Mouse (Mus musculus) forebrain, postnatal 0 days (tissue): ENCODE data around the gene Megf8. TPM values are rescaled to one million over a fixed set of nuclear protein-coding genes. Genes with fewer than 3 reads are reported as not detected.

Source experiments
- ATAC-seq: fragments of 200-750 bp; cut with Nextera tagmentation; 2 replicates; pipeline ENCODE4 v1.8.0; 2017; ENCODE audit warnings: mild to moderate bottlenecking, moderate library complexity
- DNase-seq: peaks from one replicate; pipeline ENCODE4 v3.0.0-alpha.2; 2015
- H3K27ac ChIP-seq: fragments of 300-500 bp; sonication (generic); 2 replicates; pipeline ENCODE4 v1.5.1; 2014; ENCODE audit warnings: low read depth, mild to moderate bottlenecking, antibody characterized with exemption, low read length, moderate library complexity, mixed read lengths
- H3K27me3 ChIP-seq: fragments of 300-500 bp; sonication (generic); 2 replicates; pipeline ENCODE4 v1.6.1; 2014; ENCODE audit warnings: mild to moderate bottlenecking, low read length, mixed read lengths; ENCODE audit not compliant: insufficient read depth
- H3K36me3 ChIP-seq: fragments of 300-500 bp; sonication (generic); 2 replicates; pipeline ENCODE4 v1.6.1; 2014; ENCODE audit warnings: mild to moderate bottlenecking, moderate library complexity; ENCODE audit not compliant: insufficient read depth
- H3K4me1 ChIP-seq: fragments of 300-500 bp; sonication (generic); 2 replicates; pipeline ENCODE4 v1.6.1; 2014; ENCODE audit warnings: antibody characterized with exemption; ENCODE audit not compliant: insufficient read depth
- H3K4me2 ChIP-seq: fragments of 300-500 bp; sonication (generic); 2 replicates; pipeline ENCODE4 v1.6.1; 2014; ENCODE audit warnings: low read depth, mild to moderate bottlenecking, moderate library complexity
- H3K4me3 ChIP-seq: fragments of 300-500 bp; sonication (generic); 2 replicates; pipeline ENCODE4 v1.5.1; 2014; ENCODE audit warnings: low read depth, low read length, mixed read lengths
- H3K9ac ChIP-seq: fragments of 300-500 bp; sonication (generic); 2 replicates; pipeline ENCODE4 v1.6.1; 2014; ENCODE audit warnings: mild to moderate bottlenecking
- H3K9me3 ChIP-seq: fragments of 300-500 bp; sonication (generic); 2 replicates; pipeline ENCODE4 v1.6.1; 2016; ENCODE audit warnings: low read length
- CTCF ChIP-seq: sonication (generic); IDR thresholded peaks from 2 replicates; pipeline ENCODE4 v1.5.1; 2016; ENCODE audit warnings: antibody characterized with exemption, control low read depth, low read depth
- WGBS: fragments of 180-500 bp; shearing (Covaris S2); extraction: QIAGEN DNeasy Blood & Tissue Kit; methylation state at CpG from one replicate; pipeline ENCODE4 v1.1.7; 2014; 5-methylcytosine and 5-hydroxymethylcytosine counted together
- polyA plus RNA-seq: library from polyadenylated mRNA; unstranded; fragments of >200 nt; fragmentation: Nextera tagmentation; extraction: Ambion mirVana; gene quantifications from 2 replicates; pipeline ENCODE4 v1.2.1, GENCODE M21; 2015
- total RNA-seq: library from RNA; depleted of rRNA; stranded (reverse); fragments of >200 nt; gene quantifications from 2 replicates; pipeline ENCODE4 v1.2.3, GENCODE M21; 2014

The Megf8 gene
- total and polyA plus RNA-seq, 2 experiments from 2014 or later = 12.8 to 67.8 TPM

DNA sequence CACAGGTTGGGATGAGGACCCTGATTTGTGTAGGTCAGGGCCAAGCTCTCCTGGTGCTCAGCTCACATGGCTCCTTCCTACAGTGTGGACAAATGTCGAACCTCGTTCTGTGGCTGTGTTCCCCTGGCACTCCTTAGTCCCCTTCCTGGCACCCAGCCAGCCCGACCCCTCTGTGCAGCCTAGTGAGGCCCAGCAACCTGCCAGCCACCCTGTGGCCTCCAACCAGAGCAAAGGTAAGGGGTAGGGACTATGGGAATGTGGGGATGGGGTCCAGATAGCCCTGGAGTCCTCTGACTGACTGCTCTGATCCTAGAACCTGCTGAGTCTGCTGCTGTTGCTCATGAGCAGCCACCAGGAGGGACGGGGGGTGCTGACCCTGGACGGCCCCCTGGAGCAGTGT lies 32.2 kb upstream of the Megf8 start:
- Histone ChIP-seq H3K27ac (no peak overlapping the region), H3K4me3 (no peak overlapping the region), H3K9ac (no peak overlapping the region), H3K36me3 (peaks cover 51% of the 10 kb centered on the region), H3K4me2 (peak overlapping the region; percentile 94), H3K9me3 (no peaks in the 10 kb centered on the region), H3K4me1 (peaks cover 33% of the 10 kb centered on the region), H3K27me3 (no peaks in the 10 kb centered on the region)
- ATAC-seq (no peak), DNase-seq (no peak)
- WGBS = 45% methylated on average over 5 of the region's 5 CpGs
- no peak for TF ChIP-seq CTCF

DNA sequence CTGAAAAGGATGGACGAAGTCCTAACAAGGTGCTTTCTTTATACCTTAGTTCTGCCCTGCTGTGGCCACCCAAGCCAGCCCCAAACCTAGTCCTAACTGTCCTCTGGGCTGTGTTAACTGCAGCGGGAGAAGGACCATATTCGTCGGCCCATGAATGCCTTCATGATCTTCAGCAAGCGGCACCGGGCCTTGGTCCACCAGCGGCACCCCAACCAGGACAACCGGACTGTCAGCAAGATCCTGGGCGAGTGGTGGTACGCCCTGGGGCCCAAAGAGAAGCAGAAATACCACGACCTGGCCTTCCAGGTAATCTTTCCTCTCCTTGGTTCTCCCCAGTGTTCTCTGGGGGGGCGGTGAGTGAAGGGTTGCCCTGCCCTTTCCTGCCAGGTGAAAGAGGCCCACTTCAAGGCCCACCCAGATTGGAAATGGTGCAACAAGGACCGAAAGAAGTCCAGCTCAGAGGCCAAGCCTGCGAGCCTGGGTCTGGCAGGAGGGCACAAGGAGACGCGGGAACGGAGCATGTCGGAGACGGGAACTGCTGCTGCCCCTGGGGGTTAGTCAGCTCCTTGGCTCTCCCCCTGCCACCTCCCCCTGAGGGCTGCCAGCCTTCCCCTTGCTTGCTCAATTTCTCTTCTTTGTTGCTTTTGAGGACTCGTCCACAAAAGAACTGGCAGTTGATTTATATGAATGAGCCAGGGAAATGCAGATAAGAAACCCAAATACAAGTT lies 31.3 kb upstream of the Megf8 start:
- DNase-seq (no peak), ATAC-seq (no peak)
- no peaks in the 10 kb centered on the region for H3K9me3 ChIP-seq
- TF ChIP-seq CTCF = no peak
- no peaks in the 10 kb centered on the region for H3K27me3 ChIP-seq
- H3K4me1 ChIP-seq = peaks cover 24% of the 10 kb centered on the region
- no peak overlapping the region for H3K4me3 ChIP-seq
- no peak overlapping the region for H3K9ac ChIP-seq
- H3K27ac ChIP-seq = no peak overlapping the region
- 77% methylated on average over 20 of the region's 20 CpGs for WGBS
- peaks cover 61% of the 10 kb centered on the region for H3K36me3 ChIP-seq
- H3K4me2 ChIP-seq = no peak overlapping the region

DNA sequence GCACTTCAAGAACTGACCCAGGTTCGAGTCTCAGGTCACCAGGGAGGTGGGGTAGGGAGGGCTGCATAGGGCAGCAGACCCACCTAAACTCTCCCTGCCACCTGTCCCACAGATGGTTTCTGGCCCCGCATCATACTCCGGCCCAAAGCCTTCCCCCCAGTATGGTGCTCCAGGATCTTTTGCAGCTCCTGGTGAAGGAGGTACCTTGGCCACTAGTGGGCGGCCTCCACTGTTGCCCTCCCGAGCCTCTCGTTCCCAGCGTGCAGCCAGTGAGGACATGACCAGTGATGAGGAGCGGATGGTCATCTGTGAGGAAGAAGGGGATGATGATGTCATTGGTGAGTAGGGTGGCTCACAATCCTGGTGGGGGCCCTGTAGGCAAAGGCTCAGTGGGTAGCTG lies 30.0 kb upstream of the Megf8 start:
- H3K36me3 ChIP-seq = peaks cover 74% of the 10 kb centered on the region
- H3K9ac ChIP-seq = no peak overlapping the region
- no peak overlapping the region for H3K4me3 ChIP-seq
- peak; percentile 41 for TF ChIP-seq CTCF
- no peak for ATAC-seq
- no peak for DNase-seq
- peaks cover 15% of the 10 kb centered on the region for H3K4me1 ChIP-seq
- WGBS = 79% methylated on average over 8 of the region's 8 CpGs
- H3K9me3 ChIP-seq = no peaks in the 10 kb centered on the region
- no peak overlapping the region for H3K27ac ChIP-seq
- no peaks in the 10 kb centered on the region for H3K27me3 ChIP-seq
- no peak overlapping the region for H3K4me2 ChIP-seq

DNA sequence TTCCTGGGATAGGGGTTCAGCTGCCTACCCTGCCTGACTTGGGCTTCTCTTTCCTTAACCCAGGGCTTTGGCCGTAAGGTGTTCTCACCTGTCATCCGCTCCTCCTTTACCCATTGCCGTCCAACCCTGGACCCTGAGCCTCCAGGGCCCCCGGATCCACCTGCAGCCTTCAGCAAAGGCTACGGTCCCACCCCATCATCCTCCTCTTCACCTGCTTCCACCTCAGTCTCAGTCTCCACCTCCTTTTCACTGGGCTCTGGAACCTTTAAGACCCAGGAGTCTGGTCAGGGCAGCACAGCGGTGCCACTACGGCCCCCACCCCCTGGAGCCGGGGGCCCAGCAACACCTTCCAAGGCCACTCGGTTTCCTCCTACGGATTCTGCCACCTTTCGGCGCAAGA lies 29.0 kb upstream of the Megf8 start:
- no peak for TF ChIP-seq CTCF
- Histone ChIP-seq H3K27me3 (no peaks in the 10 kb centered on the region), H3K4me1 (peaks cover 15% of the 10 kb centered on the region), H3K27ac (no peak overlapping the region), H3K36me3 (peaks cover 84% of the 10 kb centered on the region), H3K4me2 (no peak overlapping the region), H3K9me3 (no peaks in the 10 kb centered on the region), H3K9ac (no peak overlapping the region), H3K4me3 (no peak overlapping the region)
- 91% methylated on average over 12 of the region's 12 CpGs for WGBS
- ATAC-seq = no peak
- no peak for DNase-seq

DNA sequence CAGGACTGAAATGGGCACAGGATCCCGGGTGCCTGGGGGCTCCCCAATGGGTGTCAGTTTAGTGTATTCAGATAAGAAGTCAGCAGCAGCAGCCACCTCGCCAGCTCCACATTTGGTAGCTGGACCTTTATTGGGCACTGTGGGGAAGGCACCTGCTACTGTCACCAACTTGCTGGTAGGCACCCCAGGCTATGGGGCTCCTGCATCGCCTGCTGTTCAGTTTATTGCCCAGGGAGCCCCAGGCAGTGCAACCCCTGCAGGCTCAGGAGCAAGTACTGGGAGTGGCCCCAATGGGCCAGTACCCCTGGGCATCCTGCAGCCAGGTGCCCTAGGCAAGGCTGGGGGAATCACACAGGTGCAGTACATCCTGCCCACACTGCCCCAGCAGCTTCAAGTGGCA lies 28.2 kb upstream of the Megf8 start:
- Histone ChIP-seq H3K9ac (no peak overlapping the region), H3K9me3 (no peaks in the 10 kb centered on the region), H3K4me1 (peaks cover 11% of the 10 kb centered on the region), H3K27me3 (no peaks in the 10 kb centered on the region), H3K4me3 (no peak overlapping the region), H3K27ac (no peak overlapping the region), H3K36me3 (peaks cover 91% of the 10 kb centered on the region), H3K4me2 (no peak overlapping the region)
- DNase-seq (no peak), ATAC-seq (no peak)
- no peak for TF ChIP-seq CTCF
- 90% methylated on average over 3 of the region's 3 CpGs for WGBS

DNA sequence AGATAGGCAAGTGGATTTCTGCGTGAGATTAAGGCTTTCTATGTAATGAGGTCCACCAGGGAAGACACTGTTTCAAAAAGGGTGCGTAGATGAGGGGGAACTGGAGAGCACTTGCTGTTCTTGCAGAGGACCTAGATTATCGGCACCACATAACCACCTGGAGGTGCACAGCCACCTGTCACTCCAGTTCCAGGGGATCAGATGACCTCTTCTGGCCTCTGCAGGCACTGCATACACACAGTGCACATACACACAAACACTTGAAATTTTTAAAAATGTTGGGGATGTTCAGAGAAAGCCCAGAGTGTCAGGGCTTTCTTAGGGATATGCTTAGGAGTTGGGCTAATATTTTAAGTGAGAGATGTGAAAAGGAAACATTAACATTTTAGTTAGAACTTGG lies 27.0 kb upstream of the Megf8 start:
- 96% methylated on average over 3 of the region's 3 CpGs for WGBS

DNA sequence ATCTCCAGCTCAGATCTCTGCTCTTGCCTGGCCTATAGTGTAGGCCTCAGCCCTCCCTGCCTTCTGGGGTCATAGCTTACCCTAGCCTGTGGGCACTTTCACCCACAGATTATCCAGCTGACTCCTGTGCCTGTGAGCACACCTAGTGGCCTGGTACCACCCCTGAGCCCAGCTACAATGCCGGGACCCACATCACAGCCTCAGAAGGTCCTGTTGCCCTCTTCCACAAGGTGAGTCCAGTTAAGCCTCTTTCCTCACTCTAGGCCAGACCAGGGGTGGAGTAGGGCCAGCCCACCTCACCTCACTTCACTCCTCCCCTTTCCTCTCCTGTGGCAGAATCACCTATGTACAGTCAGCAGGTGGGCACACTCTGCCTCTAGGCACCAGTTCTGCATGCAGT lies 26.5 kb upstream of the Megf8 start:
- TF ChIP-seq CTCF = no peak
- DNase-seq (no peak), ATAC-seq (no peak)
- H3K4me1 ChIP-seq = no peaks in the 10 kb centered on the region
- no peak overlapping the region for H3K27ac ChIP-seq
- H3K4me3 ChIP-seq = no peak overlapping the region
- no peak overlapping the region for H3K4me2 ChIP-seq
- H3K9me3 ChIP-seq = no peaks in the 10 kb centered on the region
- H3K27me3 ChIP-seq = no peaks in the 10 kb centered on the region
- 95% methylated on average over 1 of the region's 1 CpGs for WGBS
- H3K9ac ChIP-seq = no peak overlapping the region
- peaks cover 100% of the 10 kb centered on the region for H3K36me3 ChIP-seq

More for the DNA sequence above, 27.0 kb upstream of the Megf8 start:
- Histone ChIP-seq H3K9ac (no peak overlapping the region), H3K27ac (no peak overlapping the region), H3K4me2 (no peak overlapping the region), H3K27me3 (no peaks in the 10 kb centered on the region), H3K4me1 (no peaks in the 10 kb centered on the region), H3K4me3 (no peak overlapping the region), H3K9me3 (no peaks in the 10 kb centered on the region), H3K36me3 (peaks cover 100% of the 10 kb centered on the region)
- ATAC-seq = no peak
- DNase-seq = no peak
- TF ChIP-seq CTCF = no peak
